Mouse (Mus musculus): ENCODE data around the gene Mep1a.

Gene Mep1a

GRCm38 (mm10) chr17:43485982-43486381 is 16.6 kb downstream of the Mep1a start:
- CTCF ChIA-PET: no interaction called here

- CTCF ChIA-PET: no interaction called here
Observed at GRCm38 (mm10) chr17:43477621-43478020, 25.0 kb downstream of the Mep1a start.

GRCm38 (mm10) chr17:43474775-43475174 is 27.8 kb downstream of the Mep1a start:
- CTCF ChIA-PET: no interaction called here

GRCm38 (mm10) chr17:43472558-43472957 is 30.1 kb downstream of the Mep1a start:
- CTCF ChIA-PET: no interaction called here

GRCm38 (mm10) chr17:43470039-43470438 is 32.6 kb downstream of the Mep1a start:
- CTCF ChIA-PET: interaction anchor here (0.5 kb wide), 1 partner anchor 10 kb away, joined by 4 read pairs; no protein-coding TSS in a partner anchor

- CTCF ChIA-PET: interaction anchor here (0.6 to 1.4 kb wide), 9 partner anchors 8 to 427 kb away, joined by 3 to 8 read pairs (median 4); no protein-coding TSS in a partner anchor
Observed at GRCm38 (mm10) chr17:43460245-43461181, 42.1 kb downstream of the Mep1a start.

- CTCF ChIA-PET: interaction anchor here (0.6 to 1.4 kb wide), 8 partner anchors 11 to 428 kb away, joined by 3 to 8 read pairs (median 4); no protein-coding TSS in a partner anchor
Observed at GRCm38 (mm10) chr17:43459737-43460230, 42.8 kb downstream of the Mep1a start.

- CTCF ChIA-PET: no interaction called here
Observed at GRCm38 (mm10) chr17:43458598-43458997, 44.0 kb downstream of the Mep1a start.

GRCm38 (mm10) chr17:43451216-43451615 is 51.4 kb downstream of the Mep1a start:
- CTCF ChIA-PET: no interaction called here

- CTCF ChIA-PET: no interaction called here
Observed at GRCm38 (mm10) chr17:43434485-43434884, 68.1 kb downstream of the Mep1a start.

- CTCF ChIA-PET: no interaction called here
Observed at GRCm38 (mm10) chr17:43431692-43432091, 70.9 kb downstream of the Mep1a start.

Measured in spleen, embryonic (tissue).